Mouse (Mus musculus) gastrocnemius, postnatal 25 days (tissue): Measurements from ENCODE around the gene Rpl7l1. TPM values are rescaled to one million over a fixed set of nuclear protein-coding genes. Genes with fewer than 3 reads are reported as not detected.

Experiments
- DNase-seq: peaks from one replicate; pipeline ENCODE4 v3.0.0; 2022
- total RNA-seq, 2 experiments: library from RNA; stranded (reverse); gene quantifications; 1 replicate in 1 of 2; 2 replicates in 1 of 2; pipeline ENCODE4 v1.2.3; 2021

The Rpl7l1 gene
- total RNA-seq, 2 experiments from 2014 or later: 42.6 to 50.4 TPM

DNA sequence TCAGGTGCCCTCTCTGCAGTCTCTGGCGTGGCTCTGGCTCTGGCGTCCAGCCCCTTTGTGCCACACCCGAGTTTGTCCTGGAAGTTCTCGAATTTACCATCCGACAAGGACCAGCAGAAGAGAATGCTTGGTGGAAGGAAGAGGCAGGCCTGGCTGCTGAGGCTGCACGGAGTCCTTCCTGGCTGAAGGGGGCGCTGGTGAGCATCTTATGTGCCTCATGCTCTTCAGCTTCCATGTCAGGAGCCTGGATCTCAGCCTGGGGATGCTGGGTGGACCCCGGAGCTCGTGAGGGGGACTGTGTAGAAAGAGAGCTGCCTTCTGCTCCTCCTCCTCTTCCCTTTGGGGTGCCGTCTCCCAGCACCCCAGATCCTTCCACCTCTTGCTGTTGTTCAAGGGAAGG, 46.3 kb downstream of the Rpl7l1 start:
- no peak for DNase-seq

DNA sequence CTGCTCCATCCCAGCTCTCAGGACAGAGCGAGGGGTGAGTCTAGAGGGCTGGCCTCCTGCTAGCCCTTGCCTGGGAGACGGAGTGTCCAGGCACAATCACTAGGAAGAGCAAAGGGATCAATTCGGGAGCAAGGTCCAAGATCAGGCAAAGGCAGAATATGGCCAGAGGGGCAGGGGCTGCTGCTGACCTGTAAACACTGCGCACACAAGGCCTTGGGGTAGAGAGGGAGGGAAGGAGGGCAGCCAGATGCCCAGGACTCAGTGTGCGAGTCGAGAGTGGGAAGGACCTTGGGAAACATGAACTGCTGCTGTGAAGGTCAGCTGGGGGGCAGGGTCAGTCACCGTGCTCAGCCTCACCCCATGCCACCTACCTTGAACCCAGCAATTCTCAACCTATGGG, 47.2 kb downstream of the Rpl7l1 start:
- DNase-seq: no peak

DNA sequence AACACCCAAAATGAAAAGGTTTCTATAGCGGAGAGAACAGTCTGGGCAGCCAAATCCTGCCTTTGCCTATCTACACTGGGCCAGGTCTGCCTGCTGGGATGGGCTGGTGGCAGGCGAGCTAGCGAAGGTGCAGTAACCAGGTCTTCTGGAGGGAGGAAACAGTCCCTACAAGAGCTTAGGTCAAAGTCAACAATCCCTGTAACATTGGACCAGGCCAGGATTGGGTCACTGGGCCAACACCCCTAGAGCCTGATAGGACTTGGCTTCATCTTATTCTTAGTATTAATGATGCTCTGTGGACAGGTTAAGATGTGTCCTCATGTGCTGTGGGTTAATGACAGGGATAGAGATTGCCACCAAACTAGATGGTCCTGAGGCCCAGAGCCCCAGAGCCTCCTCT, 48.4 kb downstream of the Rpl7l1 start:
- DNase-seq: no peak

DNA sequence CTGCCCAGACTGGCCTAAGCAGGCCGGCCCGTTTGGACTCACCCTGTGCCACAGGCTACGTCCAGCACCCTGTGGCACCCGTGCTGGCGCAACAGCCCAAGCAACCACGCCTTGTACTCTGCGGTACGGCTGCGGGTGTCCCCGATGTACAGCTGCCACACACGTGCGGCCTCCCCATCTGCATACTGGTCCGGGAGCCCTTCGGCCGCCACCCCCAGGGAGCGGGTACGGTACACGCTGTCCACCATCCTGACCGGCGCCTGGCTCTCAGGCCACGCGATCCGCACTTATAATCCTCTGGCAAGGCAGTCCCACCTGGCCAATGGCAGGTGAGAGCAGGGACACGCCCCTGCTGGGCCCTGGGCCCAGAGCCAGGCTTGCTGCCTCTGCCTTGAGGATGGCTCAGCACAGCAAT, 53.6 kb downstream of the Rpl7l1 start, which contains the start of gene Gnmt:
Gnmt (minus strand) TSS at position 265 of the 415 bp plus-strand sequence.
- no peak for DNase-seq

DNA sequence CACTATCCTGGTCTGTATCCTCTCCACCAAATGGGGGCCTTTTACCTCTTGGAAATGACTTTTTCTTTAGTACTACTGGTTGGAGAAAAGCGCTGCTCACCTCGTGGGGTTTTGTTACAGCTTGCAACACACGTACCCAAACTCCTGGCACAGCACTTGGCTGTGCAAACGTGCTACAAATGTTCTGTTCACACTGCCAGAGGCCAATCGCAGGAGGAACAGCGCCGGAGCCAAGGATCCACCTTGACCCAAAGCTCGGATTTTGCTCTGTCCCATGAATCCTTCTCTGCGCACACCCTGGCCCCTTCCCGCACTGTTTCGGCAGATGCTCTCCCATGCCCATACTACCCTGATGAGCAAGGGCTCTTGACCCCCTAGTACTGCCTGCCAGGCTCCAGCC, 54.0 kb downstream of the Rpl7l1 start:
- DNase-seq: no peak

DNA sequence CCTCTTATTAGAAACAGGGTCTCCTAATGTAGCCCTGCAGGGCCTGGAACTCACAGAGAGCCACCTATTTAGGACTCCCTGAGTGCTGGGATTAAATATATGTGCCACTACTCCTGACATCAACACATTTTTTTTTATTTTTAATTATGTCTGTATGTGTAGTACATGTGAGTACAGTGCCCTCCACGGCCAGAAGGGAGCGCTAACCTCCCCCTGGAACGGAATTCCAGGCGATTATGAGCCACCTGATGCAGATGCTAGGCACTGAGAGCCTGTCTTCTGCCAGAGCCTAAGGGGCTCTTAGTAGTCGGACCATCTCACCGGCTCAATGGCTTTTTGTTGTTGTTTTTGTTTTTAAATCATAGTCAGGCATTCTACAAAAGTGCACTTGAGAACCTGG, 54.5 kb downstream of the Rpl7l1 start:
- DNase-seq: no peak

DNA sequence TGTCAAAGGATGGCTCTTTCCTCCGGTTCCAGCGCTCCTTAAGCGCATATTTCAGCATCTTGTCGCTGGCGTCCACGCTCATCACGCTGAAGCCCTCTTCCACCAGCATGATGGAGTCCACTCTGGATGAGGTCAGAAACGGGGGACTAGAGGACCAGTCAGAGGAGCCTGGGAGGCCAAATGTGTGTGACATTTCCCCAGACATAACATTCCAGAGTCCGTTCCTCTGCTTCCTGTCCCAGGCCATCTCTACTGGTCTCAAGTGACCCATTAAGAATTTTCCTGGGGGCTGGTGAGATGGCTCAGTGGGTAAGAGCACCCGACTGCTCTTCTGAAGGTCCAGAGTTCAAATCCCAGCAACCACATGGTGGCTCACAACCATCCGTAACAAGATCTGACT, 55.2 kb downstream of the Rpl7l1 start:
- DNase-seq: no peak

DNA sequence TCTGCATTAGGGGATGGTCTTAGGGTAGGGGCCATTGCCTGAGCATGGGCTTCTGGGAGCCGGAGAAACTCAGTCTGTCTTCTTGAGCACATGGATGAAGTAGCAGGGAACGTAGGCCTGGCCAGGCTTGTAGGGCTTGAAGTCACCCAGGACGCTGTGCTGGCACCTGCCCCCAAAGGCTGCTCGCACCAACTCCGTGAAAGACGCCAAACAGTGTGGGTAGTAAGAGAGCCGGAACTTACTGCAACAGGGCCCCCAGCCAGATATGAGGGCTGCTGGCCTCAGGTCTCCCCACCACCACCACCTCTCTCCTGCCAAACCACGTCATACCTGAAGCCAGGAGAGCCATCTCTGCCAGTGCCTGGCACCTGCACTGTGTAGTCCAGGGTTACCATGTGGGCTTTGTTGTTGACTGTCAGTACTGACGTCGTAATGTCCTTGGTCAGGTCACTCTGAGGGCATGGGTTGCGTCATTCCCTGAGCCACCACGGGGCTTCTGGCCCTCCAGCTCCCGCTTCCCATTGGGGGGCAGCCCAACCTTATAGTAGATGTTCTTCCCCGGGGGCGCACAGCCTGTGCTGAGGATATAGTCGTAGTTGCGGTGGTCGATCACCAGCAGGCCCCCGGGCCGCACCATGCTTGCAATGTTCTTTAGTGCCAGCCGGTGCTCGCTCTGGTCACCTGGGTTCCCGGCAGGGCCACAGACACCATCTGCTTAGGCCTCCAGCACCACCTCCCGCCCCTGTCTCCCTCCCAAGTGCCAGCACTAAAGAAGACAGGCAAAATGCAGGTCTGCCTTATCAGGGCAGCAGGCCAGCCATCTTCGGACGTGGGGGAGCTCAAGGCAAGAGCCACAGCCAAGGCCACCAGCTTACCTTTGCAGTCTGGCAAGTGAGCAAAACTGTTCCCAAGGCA, 56.5 kb downstream of the Rpl7l1 start:
- no peak for DNase-seq

DNA sequence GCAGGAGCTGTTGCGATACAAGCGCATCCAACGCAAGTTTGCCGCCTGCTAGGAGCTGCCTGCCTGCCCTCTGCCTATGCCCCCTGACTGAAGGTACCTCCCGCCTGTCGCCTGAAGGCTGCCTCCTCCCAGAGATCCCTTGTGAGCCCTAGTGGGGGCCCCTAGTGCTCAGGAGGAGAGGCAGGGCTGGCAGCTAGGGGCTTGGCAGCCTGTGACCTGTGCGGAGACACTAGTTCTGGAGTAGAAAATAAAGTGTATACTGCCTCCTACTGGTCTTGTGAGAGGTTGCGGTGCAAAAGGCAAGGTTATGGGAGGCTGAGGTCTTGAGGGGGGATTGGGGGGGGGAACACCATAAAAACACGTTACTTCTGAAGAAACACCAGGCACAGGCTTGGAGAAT, 57.2 kb downstream of the Rpl7l1 start:
- DNase-seq: no peak

DNA sequence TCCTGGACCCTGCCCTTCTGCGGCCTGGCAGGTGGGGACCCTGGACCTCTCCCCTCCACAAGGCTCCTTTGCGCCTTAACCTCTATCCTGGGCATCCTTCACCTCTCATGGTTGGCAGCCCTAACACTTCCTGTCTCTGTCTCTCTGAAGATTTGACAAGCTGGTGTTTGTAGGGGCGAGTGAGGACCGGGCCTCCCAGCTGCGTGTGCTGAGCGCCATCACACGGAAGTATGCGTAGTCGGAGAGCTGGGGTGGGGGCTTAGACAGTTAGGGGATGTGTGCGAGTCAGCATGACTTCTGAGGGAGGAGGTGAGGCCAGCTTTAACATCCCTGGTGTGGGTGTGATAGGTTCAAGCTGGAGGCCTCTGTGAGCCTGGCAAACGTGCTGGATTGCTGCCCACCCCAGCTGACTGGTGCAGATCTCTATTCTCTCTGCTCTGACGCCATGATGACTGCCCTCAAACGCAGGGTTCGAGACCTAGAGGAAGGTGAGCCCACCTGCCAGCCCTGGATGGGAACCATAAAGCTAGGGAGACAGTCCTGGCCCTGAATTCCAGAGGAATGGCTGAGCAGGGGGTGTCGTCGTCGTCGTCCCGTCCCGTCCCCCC, 57.9 kb downstream of the Rpl7l1 start:
- no peak for DNase-seq

Other genes starting within 250 kb of the Rpl7l1 start
- gene Cul9, start 236.3 kb downstream of the Rpl7l1 start, total RNA-seq: 10 to 100 TPM; 11.7 to 12.1 TPM
- 10 to 100 TPM; 64.6 to 85.8 TPM for gene Srf, start 226.5 kb downstream of the Rpl7l1 start, total RNA-seq
- 1 to 10 TPM; 1.1 to 1.3 TPM for gene Ptk7, start 153.2 kb downstream of the Rpl7l1 start, total RNA-seq
- 10 to 100 TPM; 12.7 to 15.0 TPM for gene Klc4, start 136.7 kb downstream of the Rpl7l1 start, total RNA-seq
- gene Mrpl2, start 136.4 kb downstream of the Rpl7l1 start, total RNA-seq: 100 to 1,000 TPM in 1 of 2 experiments, 10 to 100 TPM in 1; 99.2 to 110 TPM
- 10 to 100 TPM in 1 of 2 experiments, 1 to 10 TPM in 1; 8.8 to 14.4 TPM for gene Cul7, start 132.3 kb downstream of the Rpl7l1 start, total RNA-seq
- gene Rrp36, start 108.3 kb downstream of the Rpl7l1 start, total RNA-seq: 10 to 100 TPM in 1 of 2 experiments, 1 to 10 TPM in 1; 7.5 to 12.1 TPM
- 10 to 100 TPM; 45.3 to 54.7 TPM for gene Mea1, start 103.9 kb downstream of the Rpl7l1 start, total RNA-seq
- 100 to 1,000 TPM; 135 to 168 TPM for gene Klhdc3, start 101.8 kb downstream of the Rpl7l1 start, total RNA-seq
- gene Ppp2r5d, start 77.6 kb downstream of the Rpl7l1 start, total RNA-seq: 10 to 100 TPM; 24.0 to 28.3 TPM
- gene Pex6, start 71.2 kb downstream of the Rpl7l1 start, total RNA-seq: 10 to 100 TPM; 12.5 to 14.0 TPM
- 1 to 10 TPM; 1.1 to 1.2 TPM for gene Gnmt, start 53.5 kb downstream of the Rpl7l1 start, total RNA-seq
- gene Cnpy3, start 30.5 kb downstream of the Rpl7l1 start, total RNA-seq: 10 to 100 TPM in 1 of 2 experiments, 1 to 10 TPM in 1; 8.3 to 11.8 TPM
- gene Ptcra, start 19.0 kb downstream of the Rpl7l1 start, total RNA-seq: not detected
- 10 to 100 TPM; 34.9 to 35.0 TPM for gene 2310039H08Rik, start 10.0 kb downstream of the Rpl7l1 start, total RNA-seq
- gene Bicral, start 75.8 kb upstream of the Rpl7l1 start, total RNA-seq: 1 to 10 TPM; 7.5 to 9.2 TPM
- gene Tbcc, start 108.0 kb upstream of the Rpl7l1 start, total RNA-seq: 1 to 10 TPM; 7.1 to 8.5 TPM
- not detected for gene Prph2, start 127.8 kb upstream of the Rpl7l1 start, total RNA-seq
- gene Ubr2, start 227.9 kb upstream of the Rpl7l1 start, total RNA-seq: 10 to 100 TPM; 44.6 to 46.0 TPM